Mouse (Mus musculus) intestine, embryonic 15.5 days (tissue): ENCODE measurements at regions not wholly inside any gene's neighbourhood (a gene's known extent, or its start where the extent isn't known, plus 50 kb on each side); places are given as distances from the start of the nearest gene placed in this dataset.
A peak's percentile ranks its signal among the peaks of the same experiment; 100 is the strongest.

Experiments
- ATAC-seq: fragments of 200-750 bp; cut with Nextera tagmentation; 2 replicates; pipeline ENCODE4 v1.8.0; 2017; ENCODE audit warnings: moderate TSS enrichment, moderate library complexity
- H3K27ac ChIP-seq: fragments of 300-500 bp; sonication (generic); 2 replicates; pipeline ENCODE4 v1.5.1; 2015; ENCODE audit warnings: mild to moderate bottlenecking, inconsistent platforms
- H3K27me3 ChIP-seq: fragments of 300-500 bp; sonication (generic); replicated peaks from 2 replicates; pipeline ENCODE4 v1.6.1; 2015; ENCODE audit warnings: inconsistent platforms
- H3K36me3 ChIP-seq: fragments of 300-500 bp; sonication (generic); 2 replicates; pipeline ENCODE4 v1.6.1; 2015; ENCODE audit warnings: inconsistent platforms
- H3K4me1 ChIP-seq: fragments of 300-500 bp; sonication (generic); replicated peaks from 2 replicates; pipeline ENCODE4 v1.6.1; 2015; ENCODE audit warnings: inconsistent platforms
- H3K4me2 ChIP-seq: fragments of 300-500 bp; sonication (generic); replicated peaks from 2 replicates; pipeline ENCODE4 v1.6.1; 2015; ENCODE audit warnings: mild to moderate bottlenecking, inconsistent platforms
- H3K4me3 ChIP-seq: fragments of 300-500 bp; sonication (generic); replicated peaks from 2 replicates; pipeline ENCODE4 v1.5.1; 2015; ENCODE audit warnings: inconsistent platforms
- H3K9ac ChIP-seq: fragments of 300-500 bp; sonication (generic); 2 replicates; pipeline ENCODE4 v1.6.1; 2015; ENCODE audit warnings: inconsistent platforms
- H3K9me3 ChIP-seq: fragments of 300-500 bp; sonication (generic); 2 replicates; pipeline ENCODE4 v1.6.1; 2016; ENCODE audit warnings: inconsistent platforms
- WGBS: fragments of 180-500 bp; shearing (Covaris S2); methylation state at CpG from one replicate; pipeline ENCODE4 v1.1.7; 2015; 5-methylcytosine and 5-hydroxymethylcytosine counted together

- Histone ChIP-seq H3K4me2 (no peak overlapping the region), H3K36me3 (no peaks in the 10 kb centered on the region), H3K9ac (no peak overlapping the region), H3K4me3 (no peak overlapping the region), H3K9me3 (no peaks in the 10 kb centered on the region), H3K4me1 (no peaks in the 10 kb centered on the region), H3K27me3 (no peaks in the 10 kb centered on the region), H3K27ac (no peak overlapping the region)
- ATAC-seq = no peak
- 91% methylated on average over 14 of the region's 14 CpGs for WGBS
These were observed 76.3 kb downstream of the Nptx2 start for GRCm38 (mm10) chr5:144621967-144622366.

GRCm38 (mm10) chr5:144623358-144623757 is 77.7 kb downstream of the Nptx2 start:
- Histone ChIP-seq H3K4me2 (no peak overlapping the region), H3K27me3 (no peaks in the 10 kb centered on the region), H3K4me1 (no peaks in the 10 kb centered on the region), H3K9me3 (no peaks in the 10 kb centered on the region), H3K4me3 (no peak overlapping the region), H3K36me3 (no peaks in the 10 kb centered on the region), H3K9ac (no peak overlapping the region), H3K27ac (peak overlapping the region; percentile 36; the same call in 1 of the 2 replicates)
- 42% methylated on average over 10 of the region's 10 CpGs for WGBS
- ATAC-seq = 0 out of 2 replicates have a peak, but pooled peaks have one; percentile 36

DNA sequence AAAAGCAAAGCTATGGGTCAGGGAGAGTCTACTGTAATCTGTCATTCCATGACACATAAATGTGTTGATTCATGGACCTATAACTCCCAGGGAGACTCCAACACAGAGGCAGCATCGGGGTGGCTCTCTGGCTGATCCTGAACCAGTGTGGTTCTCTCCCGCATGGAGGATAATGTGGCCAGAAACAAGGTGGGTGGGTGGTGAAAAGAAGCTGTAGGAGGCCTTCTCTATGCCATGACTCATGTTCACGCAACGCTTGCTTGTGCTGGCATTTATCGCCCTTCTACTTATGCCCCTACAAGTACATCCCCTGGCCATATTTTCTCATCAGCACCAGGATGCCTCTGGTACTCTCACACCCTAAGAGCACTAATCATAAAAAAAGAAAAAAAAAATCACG is 86.6 kb downstream of the Nptx2 start:
- 84% methylated on average over 6 of the region's 6 CpGs for WGBS

DNA sequence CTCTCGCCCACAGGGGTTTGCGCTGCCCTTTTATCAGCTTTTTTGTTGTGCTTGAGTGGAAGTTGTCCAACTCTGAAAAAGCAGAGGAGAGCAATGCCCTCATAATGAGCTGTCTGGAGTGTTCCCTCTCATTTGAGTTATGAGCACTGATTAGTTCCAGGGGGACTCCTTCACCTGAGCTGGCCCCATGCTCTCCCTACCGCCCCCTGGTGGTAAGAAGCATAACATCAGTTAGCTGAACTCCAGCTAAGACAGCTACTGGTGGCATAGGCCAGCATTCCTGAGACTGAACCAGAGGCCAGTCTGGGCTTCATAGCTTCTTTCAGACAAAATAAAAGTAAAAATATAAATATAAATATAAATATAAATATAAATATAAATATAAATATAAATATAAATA is 92.9 kb downstream of the Nptx2 start:
- Histone ChIP-seq H3K27me3 (no peaks in the 10 kb centered on the region), H3K9ac (no peak overlapping the region), H3K9me3 (no peaks in the 10 kb centered on the region), H3K36me3 (no peaks in the 10 kb centered on the region), H3K27ac (no peak overlapping the region), H3K4me3 (no peak overlapping the region), H3K4me1 (no peaks in the 10 kb centered on the region), H3K4me2 (no peak overlapping the region)
- WGBS = 66% methylated on average over 3 of the region's 3 CpGs
- ATAC-seq = no peak

More for the DNA sequence above, 86.6 kb downstream of the Nptx2 start:
- Histone ChIP-seq H3K27ac (no peak overlapping the region), H3K4me3 (no peak overlapping the region), H3K27me3 (no peaks in the 10 kb centered on the region), H3K9me3 (no peaks in the 10 kb centered on the region), H3K9ac (no peak overlapping the region), H3K4me1 (no peaks in the 10 kb centered on the region), H3K4me2 (no peak overlapping the region), H3K36me3 (no peaks in the 10 kb centered on the region)
- no peak for ATAC-seq

- 76% methylated on average over 5 of the region's 5 CpGs for WGBS
- no peak for ATAC-seq
These were observed 93.9 kb downstream of the Nptx2 start for GRCm38 (mm10) chr5:144639639-144640038.

GRCm38 (mm10) chr5:144642766-144643165 is 97.1 kb downstream of the Nptx2 start:
- H3K4me2 ChIP-seq = no peak overlapping the region
- H3K27me3 ChIP-seq = no peaks in the 10 kb centered on the region
- H3K9ac ChIP-seq = no peak overlapping the region
- no peaks in the 10 kb centered on the region for H3K9me3 ChIP-seq
- no peak for ATAC-seq
- H3K4me1 ChIP-seq = no peaks in the 10 kb centered on the region
- H3K36me3 ChIP-seq = no peaks in the 10 kb centered on the region
- 61% methylated on average over 8 of the region's 8 CpGs for WGBS
- H3K27ac ChIP-seq = no peak overlapping the region
- no peak overlapping the region for H3K4me3 ChIP-seq

More at GRCm38 (mm10) chr5:144639639-144640038, 93.9 kb downstream of the Nptx2 start:
- Histone ChIP-seq H3K9me3 (no peaks in the 10 kb centered on the region), H3K4me3 (no peak overlapping the region), H3K36me3 (no peaks in the 10 kb centered on the region), H3K27me3 (no peaks in the 10 kb centered on the region), H3K4me1 (no peaks in the 10 kb centered on the region), H3K27ac (no peak overlapping the region), H3K4me2 (no peak overlapping the region), H3K9ac (no peak overlapping the region)

DNA sequence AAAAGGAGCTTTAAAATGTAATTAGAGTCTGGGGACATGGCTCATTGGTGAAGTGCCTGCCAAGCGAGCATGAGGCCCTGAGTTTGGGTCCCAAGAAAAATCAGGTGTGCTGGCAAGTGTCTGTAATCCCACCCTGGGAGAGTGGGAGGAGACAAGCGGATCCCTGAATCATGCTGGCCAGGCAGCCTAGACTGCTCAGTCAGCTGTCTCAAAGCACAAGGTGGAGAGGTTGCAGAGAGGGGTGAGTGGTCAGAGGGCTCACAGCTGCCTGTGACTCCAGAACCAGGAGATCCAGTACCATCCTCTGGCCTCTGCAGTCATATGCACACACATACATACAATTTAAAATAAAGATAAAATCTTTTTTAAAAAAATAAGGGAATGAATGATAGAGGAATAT is 97.7 kb downstream of the Nptx2 start:
- no peak for ATAC-seq

DNA sequence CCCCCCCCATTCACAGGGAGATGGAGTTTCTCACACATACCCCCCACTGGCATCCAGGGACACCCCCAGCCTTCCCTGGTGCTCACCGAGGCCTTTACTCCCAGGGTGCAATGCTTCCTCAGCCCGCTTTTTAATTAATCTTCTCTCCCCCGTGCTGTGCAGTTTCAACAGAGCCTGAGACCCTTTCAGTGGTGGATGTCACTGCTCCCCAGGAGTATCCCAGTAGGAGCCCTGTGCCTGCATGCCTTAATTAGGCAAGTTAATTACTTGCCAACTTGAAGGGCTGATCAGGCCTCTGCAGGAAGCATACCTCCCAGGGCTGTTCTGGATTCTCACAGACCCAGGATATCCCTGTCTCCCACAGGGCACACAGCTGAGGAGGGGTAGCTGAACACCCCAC is 99.7 kb downstream of the Nptx2 start:
- H3K4me3 ChIP-seq = no peak overlapping the region
- H3K4me2 ChIP-seq = no peak overlapping the region
- H3K9me3 ChIP-seq = no peaks in the 10 kb centered on the region
- H3K27me3 ChIP-seq = no peaks in the 10 kb centered on the region
- no peaks in the 10 kb centered on the region for H3K4me1 ChIP-seq
- H3K27ac ChIP-seq = no peak overlapping the region
- whole genome bisulfite sequencing = 31% methylated on average over 3 of the region's 3 CpGs
- no peak overlapping the region for H3K9ac ChIP-seq
- no peak for ATAC-seq
- H3K36me3 ChIP-seq = no peaks in the 10 kb centered on the region

More for the DNA sequence above, 97.7 kb downstream of the Nptx2 start:
- no peak overlapping the region for H3K4me2 ChIP-seq
- H3K36me3 ChIP-seq = no peaks in the 10 kb centered on the region
- no peaks in the 10 kb centered on the region for H3K9me3 ChIP-seq
- no peak overlapping the region for H3K27ac ChIP-seq
- no peaks in the 10 kb centered on the region for H3K27me3 ChIP-seq
- no peak overlapping the region for H3K9ac ChIP-seq
- H3K4me3 ChIP-seq = no peak overlapping the region
- no peaks in the 10 kb centered on the region for H3K4me1 ChIP-seq
- WGBS = 40% methylated on average over 2 of the region's 2 CpGs

DNA sequence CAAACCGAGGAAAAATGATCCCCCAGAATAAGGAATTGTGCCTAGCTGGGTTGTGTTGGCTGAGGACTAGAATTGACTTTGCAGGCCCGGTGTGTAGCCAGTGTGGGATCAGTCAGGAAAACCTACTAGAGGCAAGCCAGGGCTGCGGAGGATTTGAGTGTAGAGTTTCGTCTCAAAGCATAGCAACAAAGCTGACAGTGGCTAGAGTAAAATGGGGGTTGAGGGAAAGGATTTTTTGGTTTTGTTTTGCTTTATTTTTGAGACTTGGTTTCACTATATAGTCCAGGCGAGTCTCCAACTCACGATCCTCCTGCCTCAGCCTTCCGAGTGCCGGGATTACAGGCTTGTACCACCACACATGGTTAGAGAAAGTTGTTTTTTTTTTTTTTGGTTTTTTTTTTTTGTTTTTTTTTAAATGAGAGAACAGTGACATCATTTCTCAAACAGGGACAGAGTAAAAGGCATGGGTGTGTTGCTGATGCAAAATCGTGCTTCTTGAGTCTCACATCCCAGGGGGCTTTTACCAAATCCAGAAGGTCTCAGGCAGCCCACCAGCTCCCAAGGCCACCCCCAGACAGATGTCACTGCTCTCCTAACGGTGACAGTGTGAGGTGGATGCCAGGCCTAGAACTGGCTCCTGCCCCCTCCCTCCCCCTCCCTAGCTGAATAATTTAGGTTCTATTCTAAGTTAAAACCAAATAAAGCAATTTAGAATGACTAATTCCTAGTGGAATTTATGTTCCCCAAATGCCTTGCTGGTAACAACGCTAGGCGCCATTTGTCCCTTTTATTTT is 101.8 kb downstream of the Nptx2 start:
- Histone ChIP-seq H3K9me3 (no peaks in the 10 kb centered on the region), H3K27ac (no peak overlapping the region), H3K4me2 (no peak overlapping the region), H3K4me3 (no peak overlapping the region), H3K9ac (no peak overlapping the region), H3K36me3 (no peaks in the 10 kb centered on the region), H3K4me1 (no peaks in the 10 kb centered on the region), H3K27me3 (no peaks in the 10 kb centered on the region)
- WGBS = 80% methylated on average over 12 of the region's 12 CpGs
- ATAC-seq = no peak

DNA sequence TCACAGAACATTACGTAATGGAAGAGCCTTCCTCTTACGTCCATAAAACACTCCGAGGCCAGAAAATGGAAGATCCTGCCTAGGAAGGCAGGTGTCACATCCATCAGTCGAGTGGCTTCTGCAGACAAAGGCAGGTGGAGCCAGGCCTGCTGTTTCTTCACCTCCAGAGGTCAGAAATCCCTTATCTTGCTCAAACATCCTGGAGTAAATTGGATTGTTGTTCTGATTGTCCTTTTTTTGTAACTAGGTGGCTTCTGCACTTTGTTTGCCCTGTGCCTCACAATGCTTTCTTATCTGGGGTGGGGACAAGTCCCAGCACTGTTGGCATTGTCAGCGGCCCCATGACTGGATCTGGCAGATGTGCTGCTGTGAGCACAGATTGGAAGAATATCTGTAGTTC is 106.5 kb downstream of the Nptx2 start:
- Histone ChIP-seq H3K4me2 (no peak overlapping the region), H3K9ac (no peak overlapping the region), H3K36me3 (no peaks in the 10 kb centered on the region), H3K27ac (no peak overlapping the region), H3K9me3 (no peaks in the 10 kb centered on the region), H3K4me3 (no peak overlapping the region), H3K27me3 (no peaks in the 10 kb centered on the region), H3K4me1 (no peaks in the 10 kb centered on the region)
- no peak for ATAC-seq
- WGBS = 36% methylated on average over 5 of the region's 5 CpGs

GRCm38 (mm10) chr5:144662031-144662430 is 99.6 kb downstream of the Tmem130 start:
- no peaks in the 10 kb centered on the region for H3K36me3 ChIP-seq
- H3K9ac ChIP-seq = no peak overlapping the region
- no peaks in the 10 kb centered on the region for H3K27me3 ChIP-seq
- ATAC-seq = no peak
- no peak overlapping the region for H3K27ac ChIP-seq
- no peak overlapping the region for H3K4me2 ChIP-seq
- WGBS = 80% methylated on average over 3 of the region's 3 CpGs
- H3K4me3 ChIP-seq = no peak overlapping the region
- H3K4me1 ChIP-seq = no peaks in the 10 kb centered on the region
- no peaks in the 10 kb centered on the region for H3K9me3 ChIP-seq

DNA sequence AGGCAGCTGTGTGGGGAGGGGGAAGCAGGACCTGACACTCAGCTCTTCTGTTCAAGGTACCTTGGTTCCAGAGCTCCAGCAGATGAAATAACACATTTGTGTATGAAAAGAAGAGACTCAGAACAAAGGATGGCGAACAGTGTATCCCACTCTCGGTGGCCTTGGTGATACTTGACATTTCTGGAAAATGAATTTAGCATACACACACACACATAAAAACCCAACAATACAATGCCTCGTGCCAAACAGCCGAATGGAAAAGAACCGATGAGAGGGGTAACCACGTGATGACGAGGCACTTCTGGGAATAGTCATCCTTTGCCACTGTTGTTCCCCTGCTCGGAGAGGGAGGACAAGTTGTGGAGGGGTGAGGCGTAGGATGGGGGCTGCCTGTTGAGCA is 97.6 kb downstream of the Tmem130 start:
- no peak overlapping the region for H3K9ac ChIP-seq
- H3K27ac ChIP-seq = no peak overlapping the region
- H3K27me3 ChIP-seq = no peaks in the 10 kb centered on the region
- no peaks in the 10 kb centered on the region for H3K36me3 ChIP-seq
- H3K9me3 ChIP-seq = no peaks in the 10 kb centered on the region
- 91% methylated on average over 9 of the region's 9 CpGs for WGBS
- H3K4me1 ChIP-seq = no peaks in the 10 kb centered on the region
- no peak for ATAC-seq
- H3K4me3 ChIP-seq = no peak overlapping the region
- H3K4me2 ChIP-seq = no peak overlapping the region

DNA sequence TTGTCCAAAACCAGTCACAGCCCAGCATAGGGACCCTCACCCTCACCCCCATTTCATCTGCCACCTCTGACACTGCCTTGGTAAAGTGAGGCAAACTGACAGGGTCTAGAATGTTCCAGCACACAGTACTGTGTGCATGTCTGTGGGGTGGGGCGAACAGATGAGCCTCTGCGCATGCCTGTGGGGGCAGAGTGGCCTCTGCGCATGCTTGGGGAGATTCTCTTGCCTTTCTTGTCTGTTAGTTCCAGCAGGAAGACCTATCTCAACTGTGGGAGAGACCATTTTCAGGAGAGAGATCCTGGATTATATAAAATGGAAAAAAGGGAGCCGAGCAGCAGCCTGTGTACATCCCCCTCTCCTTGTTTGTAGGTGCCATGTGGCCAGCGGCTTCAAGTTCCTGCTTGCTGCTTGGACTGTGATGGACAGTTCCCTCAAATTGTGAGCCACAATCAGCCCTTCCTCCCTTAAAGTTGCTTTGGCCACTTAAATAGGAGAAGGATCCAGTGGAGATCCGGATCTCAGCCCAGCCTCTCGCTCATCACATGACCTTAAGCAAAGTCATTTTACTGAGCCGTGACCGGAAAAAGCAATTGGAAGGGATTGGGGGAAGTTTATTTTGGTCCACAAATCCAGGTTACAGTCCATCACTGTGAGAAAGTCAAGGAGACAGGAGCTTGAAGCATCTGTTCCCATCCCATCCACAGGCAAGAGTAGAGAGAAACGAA is 96.9 kb downstream of the Tmem130 start:
- Histone ChIP-seq H3K27me3 (no peaks in the 10 kb centered on the region), H3K4me3 (no peak overlapping the region), H3K4me1 (no peaks in the 10 kb centered on the region), H3K9ac (no peak overlapping the region), H3K9me3 (no peaks in the 10 kb centered on the region), H3K36me3 (no peaks in the 10 kb centered on the region), H3K4me2 (no peak overlapping the region), H3K27ac (no peak overlapping the region)
- WGBS = 81% methylated on average over 10 of the region's 10 CpGs
- no peak for ATAC-seq
